Mouse (Mus musculus) v-Abl transformed pro-B cells (cell line): Measurements from ENCODE around the gene Actr5.

Source experiments
- in situ Hi-C, 2 experiments: fragments of 400-800 bp; cut with MboI; formaldehyde crosslinking; loops; one replicate each; pipeline ENCODE4 v1.15.1; 2025; ENCODE audit not compliant: unreplicated experiment in 2 of 2

Gene Actr5

GRCm38 (mm10) chr2:158624718-158625222 is at the start of gene Actr5:
Gene Actr5, plus strand, starts transcription at chr2:158624888.
- in situ Hi-C loops = loop anchor here in 1 of 2 experiments (25.0 kb wide), 1 partner anchor 238 kb away; no protein-coding TSS in a partner anchor

- in situ Hi-C loops = no loop called here
Measured at GRCm38 (mm10) chr2:158579979-158580378, 44.7 kb upstream of the Actr5 start.

GRCm38 (mm10) chr2:158584621-158585358 is 39.9 kb upstream of the Actr5 start:
- in situ Hi-C loops = no loop called here

- in situ Hi-C loops = no loop called here
Measured at GRCm38 (mm10) chr2:158588524-158589271, 36.0 kb upstream of the Actr5 start.

GRCm38 (mm10) chr2:158590495-158590894 is 34.2 kb upstream of the Actr5 start:
- in situ Hi-C loops = no loop called here

GRCm38 (mm10) chr2:158591286-158591685 is 33.4 kb upstream of the Actr5 start:
- in situ Hi-C loops = no loop called here

DNA sequence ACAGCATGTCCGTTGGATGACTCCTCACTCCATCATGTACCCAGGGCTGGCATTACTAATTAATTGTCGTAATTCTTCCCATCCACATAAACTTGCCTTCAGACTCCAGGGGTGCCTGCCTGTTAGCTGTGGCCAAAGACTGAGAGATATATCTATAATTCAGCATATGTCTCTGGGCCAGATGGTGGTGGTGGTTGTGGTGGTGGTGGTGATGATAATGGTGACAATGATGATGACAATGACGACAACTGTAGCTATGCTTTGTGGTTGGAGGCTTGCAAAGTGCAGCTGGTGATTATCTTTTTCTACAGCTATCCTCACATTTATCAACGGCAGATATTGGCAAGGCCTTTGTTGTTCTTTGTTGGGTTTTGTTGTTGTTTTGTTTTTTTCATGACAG is 31.3 kb upstream of the Actr5 start:
- in situ Hi-C loops = no loop called here

DNA sequence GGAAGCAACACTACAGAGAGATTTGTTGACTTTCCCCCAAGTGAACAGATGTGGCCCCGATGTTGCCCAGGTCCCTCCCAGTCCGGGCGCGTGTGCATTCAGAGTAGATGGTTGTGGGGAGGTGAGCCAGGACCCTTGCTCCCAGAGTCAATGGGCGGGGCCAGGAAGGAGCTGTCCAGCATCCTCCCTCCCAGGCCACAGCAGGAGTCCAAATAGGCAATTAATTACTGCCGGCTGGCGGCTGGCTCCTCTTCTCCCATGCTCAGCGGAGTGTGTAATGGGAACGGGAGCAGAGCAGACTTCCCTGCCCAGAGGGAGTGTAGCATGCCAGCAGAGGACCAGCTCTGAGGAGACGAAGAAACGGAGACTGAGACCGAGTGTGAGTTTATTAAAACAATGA is 29.6 kb upstream of the Actr5 start:
- in situ Hi-C loops = no loop called here

DNA sequence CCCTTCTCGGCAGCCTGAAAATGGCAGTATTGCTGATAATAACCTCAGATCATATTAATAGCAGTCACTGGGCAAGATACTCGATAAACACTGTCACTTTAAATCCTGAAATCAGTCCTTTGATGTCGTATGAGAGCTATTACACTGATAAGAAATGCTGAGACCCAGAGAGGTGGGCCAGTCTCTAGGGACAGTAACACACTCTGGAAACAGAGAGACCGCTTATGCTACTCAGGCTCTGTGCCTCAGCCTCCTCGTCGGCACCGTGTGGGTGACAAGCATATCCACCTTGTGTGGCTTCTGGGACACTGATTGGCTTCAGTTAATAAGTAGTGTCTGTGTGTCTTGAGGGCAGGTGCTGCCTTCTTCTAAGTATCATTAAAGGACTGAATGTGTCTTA is 29.1 kb upstream of the Actr5 start:
- in situ Hi-C loops = no loop called here

- in situ Hi-C loops = no loop called here
Measured at GRCm38 (mm10) chr2:158596803-158597202, 27.9 kb upstream of the Actr5 start.

DNA sequence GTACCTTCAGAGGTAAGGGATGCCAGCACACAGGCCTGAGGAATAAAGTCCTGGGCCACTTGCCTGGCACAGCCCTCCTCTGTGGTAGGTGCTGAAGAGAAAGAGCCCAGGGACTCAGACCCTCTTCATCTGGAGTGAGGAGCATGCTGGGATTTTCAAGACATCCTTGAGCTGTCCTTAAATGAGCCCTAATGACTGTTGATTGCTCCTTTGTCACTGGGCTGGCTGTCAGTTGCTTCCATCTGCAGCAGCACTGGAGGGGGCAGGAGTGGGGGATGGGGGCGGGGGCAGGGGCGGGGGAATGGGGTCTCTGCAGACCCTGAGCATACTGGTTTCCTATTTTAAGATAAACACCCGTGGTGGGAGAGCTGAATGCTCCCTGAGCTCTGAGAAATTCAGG is 24.2 kb upstream of the Actr5 start:
- in situ Hi-C loops = loop anchor here in 1 of 2 experiments (10.0 kb wide), 1 partner anchor 46 kb away; no protein-coding TSS in a partner anchor

DNA sequence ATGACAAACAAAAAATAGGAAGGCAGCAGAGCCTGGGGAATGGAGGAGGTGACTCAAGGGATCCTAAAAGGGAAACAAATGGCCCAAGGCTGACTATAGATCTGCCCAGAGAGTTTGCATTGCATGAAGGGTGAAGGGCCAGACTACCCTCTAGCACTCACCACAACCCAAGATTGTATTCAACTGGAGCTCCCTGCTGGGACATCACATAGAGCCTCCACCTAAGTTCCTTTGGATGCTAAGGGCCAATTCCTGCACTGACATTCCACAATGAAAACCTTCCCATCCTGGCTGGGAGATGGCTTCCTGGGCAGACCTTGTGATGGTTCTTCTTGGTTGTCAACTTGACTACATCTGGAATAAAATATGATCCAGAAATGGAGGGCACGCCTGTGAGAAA is 23.4 kb upstream of the Actr5 start:
- in situ Hi-C loops = loop anchor here in 1 of 2 experiments (10.0 kb wide), 1 partner anchor 47 kb away; no protein-coding TSS in a partner anchor

DNA sequence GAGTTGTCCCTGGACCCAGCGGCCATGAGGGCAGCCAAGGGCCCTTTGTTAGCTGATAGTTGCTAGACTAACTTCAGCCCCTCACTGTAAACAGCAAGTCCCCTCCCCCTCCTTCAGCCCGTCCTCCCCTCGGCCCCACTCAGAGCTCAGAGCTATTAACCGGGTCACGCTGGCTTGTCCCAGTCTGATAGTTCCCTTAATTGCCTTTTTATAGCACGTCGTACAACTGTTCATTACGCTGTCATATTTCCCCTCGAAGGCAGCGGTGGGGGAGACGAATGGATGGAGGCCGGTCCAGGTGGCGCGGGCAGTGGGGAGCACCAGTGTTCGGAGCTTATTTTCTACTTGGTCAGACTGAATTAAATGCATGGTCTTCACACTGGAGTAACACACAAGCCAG is 22.0 kb upstream of the Actr5 start:
- in situ Hi-C loops = loop anchor here in 1 of 2 experiments (10.0 kb wide), 1 partner anchor 48 kb away; no protein-coding TSS in a partner anchor

DNA sequence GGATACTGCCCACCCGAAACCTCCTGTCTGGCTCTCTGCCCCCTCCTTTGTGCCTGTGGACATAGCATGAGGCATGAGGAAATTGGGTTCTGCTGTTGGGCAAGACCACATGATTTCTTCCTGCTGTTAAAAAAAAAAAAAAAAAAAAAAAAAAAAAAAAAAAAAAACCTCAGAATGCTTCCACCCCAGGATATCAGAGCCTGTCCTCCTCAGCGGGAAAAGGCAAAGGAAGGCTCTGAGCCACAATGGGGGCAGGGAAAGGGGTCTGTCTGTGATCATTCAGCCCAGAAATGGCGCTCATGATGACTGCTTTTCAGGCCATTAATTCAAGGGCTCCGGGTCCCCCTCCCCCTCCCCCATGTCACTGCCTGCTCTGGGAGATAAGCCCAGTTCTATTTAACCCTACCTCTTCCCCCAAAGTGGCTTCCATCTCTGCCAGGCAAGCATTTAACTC is 18.1 kb upstream of the Actr5 start:
- in situ Hi-C loops = loop anchor here in 1 of 2 experiments (10.0 kb wide), 1 partner anchor 52 kb away; no protein-coding TSS in a partner anchor

- in situ Hi-C loops = loop anchor here in 1 of 2 experiments (10.0 kb wide), 1 partner anchor 55 kb away; no protein-coding TSS in a partner anchor
Measured at GRCm38 (mm10) chr2:158609681-158610080, 15.0 kb upstream of the Actr5 start.

DNA sequence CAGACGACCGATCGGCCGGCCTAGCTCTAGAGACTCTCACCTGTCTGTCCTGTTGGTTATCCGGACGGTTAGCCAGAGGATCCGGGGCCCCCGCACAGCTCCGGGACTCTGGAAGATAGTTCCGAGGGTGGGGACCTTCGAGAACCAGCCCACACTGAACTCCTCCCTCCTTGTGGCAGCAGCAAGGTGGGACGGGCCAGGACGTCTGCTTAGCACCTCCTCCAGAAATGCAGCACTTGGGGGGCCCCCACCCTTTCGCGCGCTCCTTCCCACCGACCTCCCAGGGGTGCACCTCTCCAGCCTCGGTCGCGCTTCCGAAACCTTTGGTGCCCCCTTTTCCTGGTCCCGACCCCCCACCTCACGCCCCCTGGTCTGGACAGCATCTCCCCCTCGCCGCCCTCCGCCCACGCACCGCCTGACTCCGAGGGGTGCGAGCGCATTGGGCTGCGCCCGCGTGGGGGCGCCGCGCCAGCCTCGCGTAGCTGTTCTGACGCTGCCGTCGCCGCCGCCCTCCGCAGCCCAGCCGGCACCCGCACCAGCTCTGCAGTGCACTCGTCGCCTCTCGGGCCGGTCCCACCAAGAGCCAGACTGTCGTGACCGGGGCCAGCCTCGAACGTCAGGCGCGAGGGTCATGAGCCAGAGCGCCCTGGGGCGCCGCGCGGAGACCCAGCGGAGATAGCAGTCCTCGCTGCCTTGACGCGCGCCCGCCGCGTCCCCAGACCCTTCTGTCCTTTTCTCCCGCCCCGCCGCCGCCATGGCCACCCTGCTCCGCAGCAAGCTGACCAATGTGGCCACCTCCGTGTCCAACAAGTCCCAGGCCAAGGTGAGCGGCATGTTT is 14.0 kb upstream of the Actr5 start, which contains the start of gene Slc32a1:
Slc32a1 (plus strand) TSS at position 280 of the 838 bp plus-strand sequence.
- in situ Hi-C loops = no loop called here

GRCm38 (mm10) chr2:158611326-158611719 is 13.4 kb upstream of the Actr5 start:
- in situ Hi-C loops = no loop called here

- in situ Hi-C loops = no loop called here
Measured at GRCm38 (mm10) chr2:158611726-158612670, 12.7 kb upstream of the Actr5 start.

GRCm38 (mm10) chr2:158612671-158613250 is 11.9 kb upstream of the Actr5 start:
- in situ Hi-C loops = no loop called here
